Mouse (Mus musculus): ENCODE data around the gene Themis2. TPM values are rescaled to one million over a fixed set of nuclear protein-coding genes. Genes with fewer than 3 reads are reported as not detected.

Themis2 gene
- polyA plus RNA-seq (2015; fragmentation: Nextera tagmentation; extraction: Ambion mirVana) = 1.3 and 1.5 TPM in 2 replicates

DNA sequence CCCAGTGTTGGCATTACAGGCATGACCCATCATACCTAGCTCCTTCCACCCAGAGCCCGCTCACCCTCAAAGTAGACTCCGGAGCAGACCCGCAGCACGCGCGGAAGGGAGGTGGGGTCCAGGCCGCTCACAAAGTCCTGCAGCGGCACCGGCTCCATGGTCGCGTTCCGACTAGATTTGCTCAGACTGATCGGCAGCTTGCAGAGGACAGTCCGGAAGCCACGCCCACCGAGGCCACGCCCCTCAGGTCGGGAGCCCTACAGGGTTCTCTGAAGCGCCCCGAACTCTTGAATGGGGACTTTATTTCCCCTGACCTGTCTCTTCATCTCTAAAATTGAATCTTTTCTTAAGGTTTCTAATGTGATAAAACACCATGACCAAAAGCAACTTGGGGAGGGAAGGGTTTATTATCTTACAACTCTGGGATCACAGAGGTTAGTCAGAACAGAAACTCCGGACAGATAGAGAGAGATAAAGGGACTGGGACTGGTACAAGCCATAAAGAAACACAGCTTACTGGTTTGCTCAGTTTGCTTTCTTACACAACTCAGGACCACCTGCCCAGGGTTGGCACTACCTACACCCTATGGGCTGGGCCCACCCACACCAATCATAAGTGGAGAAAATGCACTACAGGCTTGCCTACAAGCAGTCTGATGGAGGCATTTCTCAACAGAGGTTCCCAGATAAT is at the start of gene Themis2:
TSS of gene Themis2 (minus strand) at position 192 of the 691 bp plus-strand sequence.
- peak within 1 kb of the TSS; percentile 69 for H3K4me2 ChIP-seq (ENCODE audit: low read depth, low read length)
- no peaks in the 10 kb centered on the region for H3K36me3 ChIP-seq (ENCODE audit: control insufficient read depth, insufficient read depth, low read length)
- peak within 1 kb of the TSS; percentile 45 for H3K4me3 ChIP-seq (ENCODE audit: low read length)
- H3K27ac ChIP-seq (ENCODE audit: low read length) = no peak within 1 kb of the TSS
- peaks cover 8% of the 10 kb centered on the region for H3K27me3 ChIP-seq (ENCODE audit: control insufficient read depth, insufficient read depth, low read depth, low read length)
- peaks cover 6% of the 10 kb centered on the region; the same call in 1 of the 2 replicates for H3K4me1 ChIP-seq (replicated peaks; ENCODE audit: control insufficient read depth, insufficient read depth, low read length)
- H3K9me3 ChIP-seq (ENCODE audit: control insufficient read depth, low read length) = no peaks in the 10 kb centered on the region
- peak within 1 kb of the TSS; percentile 62 for H3K9ac ChIP-seq (ENCODE audit: low read length)
- peak; percentile 71 for ATAC-seq (ENCODE audit: low read depth)
- WGBS = 2% methylated on average over 21 of the region's 21 CpGs

DNA sequence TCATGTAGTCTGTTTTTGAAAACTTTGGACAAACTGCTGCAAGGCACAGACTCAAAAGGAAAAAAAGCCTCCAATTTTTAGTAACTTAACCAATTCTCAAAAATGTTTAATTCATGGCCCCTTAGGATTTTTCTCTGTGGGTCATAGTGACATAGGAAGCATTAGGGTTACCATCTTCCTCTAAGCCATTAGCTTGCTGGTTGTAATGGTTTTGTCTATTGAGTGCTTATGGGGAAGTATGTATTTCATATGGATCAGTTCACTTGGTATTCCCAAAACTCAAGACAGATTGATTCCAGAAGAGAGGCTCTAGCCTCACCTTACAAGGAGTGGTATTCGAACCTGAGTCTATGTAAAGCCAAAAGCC is 47.5 kb upstream of the Themis2 start:
- ATAC-seq (ENCODE audit: low read depth) = no peak
- Histone ChIP-seq H3K27ac (ENCODE audit: low read length) (peak overlapping the region; percentile 51; the same call in 1 of the 2 replicates), H3K4me1 (replicated peaks; ENCODE audit: control insufficient read depth, insufficient read depth, low read length) (peaks cover 9% of the 10 kb centered on the region), H3K27me3 (ENCODE audit: control insufficient read depth, insufficient read depth, low read depth, low read length) (no peaks in the 10 kb centered on the region), H3K4me2 (ENCODE audit: low read depth, low read length) (peak overlapping the region; percentile 73), H3K36me3 (ENCODE audit: control insufficient read depth, insufficient read depth, low read length) (peaks cover 12% of the 10 kb centered on the region), H3K9ac (ENCODE audit: low read length) (peak overlapping the region; percentile 85), H3K4me3 (ENCODE audit: low read length) (peak overlapping the region; percentile 90), H3K9me3 (ENCODE audit: control insufficient read depth, low read length) (no peaks in the 10 kb centered on the region)
- 77% methylated on average over 1 of the region's 1 CpGs for WGBS

DNA sequence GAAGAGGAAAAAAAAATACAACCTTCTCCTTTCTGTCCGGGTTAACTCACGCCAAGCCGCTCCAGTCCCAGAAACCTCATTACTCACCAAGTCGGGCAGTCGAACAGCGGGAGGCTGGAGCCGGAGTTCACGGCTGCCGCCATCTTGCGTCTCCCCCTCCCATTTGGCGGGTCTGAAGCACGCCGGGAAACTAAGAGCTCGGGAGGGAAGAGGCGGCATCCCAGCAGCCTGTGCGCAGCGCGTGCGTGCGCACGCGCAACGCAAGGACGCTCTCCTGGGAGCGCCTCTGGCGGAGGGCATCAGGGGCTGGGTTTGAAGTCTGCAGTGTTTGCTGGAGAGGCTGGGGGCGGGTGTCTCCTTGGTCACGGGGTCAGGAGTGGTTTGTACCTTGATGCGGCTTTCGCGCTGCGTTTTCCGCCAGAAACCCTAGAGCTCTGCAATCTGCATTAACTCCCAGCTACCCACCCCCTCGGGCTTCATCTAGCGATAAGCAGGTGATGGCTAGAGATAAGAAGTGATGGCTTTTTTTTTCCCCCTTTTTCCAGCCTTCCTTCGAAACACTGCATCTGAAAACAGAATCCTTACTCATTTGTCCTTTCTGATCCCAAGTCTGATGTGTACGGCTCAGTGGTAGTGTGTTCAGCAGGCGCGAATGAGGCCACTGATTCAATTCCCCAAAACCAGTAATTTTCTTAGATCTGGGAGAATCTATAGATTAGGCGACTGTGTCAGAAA is 47.0 kb upstream of the Themis2 start, which contains the start of gene Ppp1r8:
TSS of gene Ppp1r8 (minus strand) at position 200 of the 735 bp plus-strand sequence.
- WGBS = under 1% methylated on average over 40 of the region's 40 CpGs
- peaks cover 15% of the 10 kb centered on the region for H3K36me3 ChIP-seq (ENCODE audit: control insufficient read depth, insufficient read depth, low read length)
- peaks cover 9% of the 10 kb centered on the region for H3K4me1 ChIP-seq (replicated peaks; ENCODE audit: control insufficient read depth, insufficient read depth, low read length)
- no peaks in the 10 kb centered on the region for H3K9me3 ChIP-seq (ENCODE audit: control insufficient read depth, low read length)
- H3K27ac ChIP-seq (ENCODE audit: low read length) = peak within 1 kb of the TSS; percentile 51
- peak; percentile 99 for ATAC-seq (ENCODE audit: low read depth)
- H3K27me3 ChIP-seq (ENCODE audit: control insufficient read depth, insufficient read depth, low read depth, low read length) = no peaks in the 10 kb centered on the region
- peak within 1 kb of the TSS; percentile 90 for H3K4me3 ChIP-seq (ENCODE audit: low read length)
- peak within 1 kb of the TSS; percentile 85 for H3K9ac ChIP-seq (ENCODE audit: low read length)
- H3K4me2 ChIP-seq (ENCODE audit: low read depth, low read length) = peak within 1 kb of the TSS; percentile 73

DNA sequence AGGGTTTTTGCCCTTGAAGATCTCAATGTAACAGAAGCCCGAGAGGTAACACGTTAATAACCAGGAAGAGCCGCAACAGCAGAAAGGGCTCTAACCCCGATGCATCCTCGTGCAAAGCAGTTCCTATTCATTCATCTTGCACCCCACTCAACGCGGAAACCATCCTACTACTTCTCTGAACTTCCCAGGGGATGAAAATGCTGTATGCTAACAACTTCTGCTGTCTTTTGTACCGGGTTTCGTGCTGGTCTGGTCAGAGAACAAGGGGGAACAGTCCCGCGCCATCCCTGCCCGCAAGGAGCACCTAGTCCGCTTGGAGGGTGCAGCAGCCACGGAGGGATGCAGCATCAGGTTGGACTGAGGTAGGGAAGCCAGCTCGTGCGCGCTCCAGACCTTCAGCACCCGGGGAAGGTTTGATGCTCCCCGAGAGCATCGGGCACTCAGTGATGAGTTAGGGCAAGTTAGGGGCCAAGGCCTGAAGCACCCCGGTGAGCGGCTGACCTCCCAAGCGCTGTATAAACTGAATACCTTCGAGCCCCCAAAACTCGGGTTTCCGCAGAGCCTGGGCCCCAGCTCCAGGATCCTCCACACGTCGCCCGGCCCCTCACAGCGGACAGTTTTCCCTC is 46.2 kb upstream of the Themis2 start:
- Histone ChIP-seq H3K36me3 (ENCODE audit: control insufficient read depth, insufficient read depth, low read length) (peaks cover 21% of the 10 kb centered on the region), H3K4me3 (ENCODE audit: low read length) (peak overlapping the region; percentile 90), H3K9ac (ENCODE audit: low read length) (peak overlapping the region; percentile 85), H3K4me2 (ENCODE audit: low read depth, low read length) (peak overlapping the region; percentile 73), H3K9me3 (ENCODE audit: control insufficient read depth, low read length) (no peaks in the 10 kb centered on the region), H3K4me1 (replicated peaks; ENCODE audit: control insufficient read depth, insufficient read depth, low read length) (peaks cover 9% of the 10 kb centered on the region), H3K27ac (ENCODE audit: low read length) (peak overlapping the region; percentile 48), H3K27me3 (ENCODE audit: control insufficient read depth, insufficient read depth, low read depth, low read length) (no peaks in the 10 kb centered on the region)
- WGBS = under 1% methylated on average over 30 of the region's 30 CpGs
- ATAC-seq (ENCODE audit: low read depth) = peak; percentile 27; the same call in 1 of the 2 replicates

DNA sequence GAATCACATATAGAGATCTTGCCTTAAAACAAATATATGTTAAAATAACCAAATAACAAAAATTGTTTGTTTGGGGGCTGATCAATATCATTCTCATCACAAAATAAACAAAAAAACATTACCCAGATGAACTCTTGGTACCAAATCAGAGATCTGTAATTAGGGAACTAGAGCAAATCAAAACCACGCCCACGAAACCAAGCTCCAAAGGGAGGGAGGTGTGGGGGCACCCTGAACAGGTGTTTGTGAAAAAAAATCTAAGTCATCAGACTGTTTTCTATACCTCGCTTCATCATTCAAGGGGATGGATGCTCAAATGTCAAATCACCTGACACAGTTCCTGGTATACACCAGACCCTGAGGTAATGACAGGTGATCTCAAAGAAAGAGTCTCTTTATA is 45.3 kb upstream of the Themis2 start:
- no peak for ATAC-seq (ENCODE audit: low read depth)
- Histone ChIP-seq H3K27ac (ENCODE audit: low read length) (no peak overlapping the region), H3K9me3 (ENCODE audit: control insufficient read depth, low read length) (no peaks in the 10 kb centered on the region), H3K36me3 (ENCODE audit: control insufficient read depth, insufficient read depth, low read length) (peaks cover 27% of the 10 kb centered on the region), H3K4me1 (replicated peaks; ENCODE audit: control insufficient read depth, insufficient read depth, low read length) (peaks cover 9% of the 10 kb centered on the region), H3K4me3 (ENCODE audit: low read length) (peak overlapping the region; percentile 90), H3K27me3 (ENCODE audit: control insufficient read depth, insufficient read depth, low read depth, low read length) (no peaks in the 10 kb centered on the region), H3K9ac (ENCODE audit: low read length) (peak overlapping the region; percentile 85), H3K4me2 (ENCODE audit: low read depth, low read length) (peak overlapping the region; percentile 73)
- 75% methylated on average over 3 of the region's 3 CpGs for WGBS

DNA sequence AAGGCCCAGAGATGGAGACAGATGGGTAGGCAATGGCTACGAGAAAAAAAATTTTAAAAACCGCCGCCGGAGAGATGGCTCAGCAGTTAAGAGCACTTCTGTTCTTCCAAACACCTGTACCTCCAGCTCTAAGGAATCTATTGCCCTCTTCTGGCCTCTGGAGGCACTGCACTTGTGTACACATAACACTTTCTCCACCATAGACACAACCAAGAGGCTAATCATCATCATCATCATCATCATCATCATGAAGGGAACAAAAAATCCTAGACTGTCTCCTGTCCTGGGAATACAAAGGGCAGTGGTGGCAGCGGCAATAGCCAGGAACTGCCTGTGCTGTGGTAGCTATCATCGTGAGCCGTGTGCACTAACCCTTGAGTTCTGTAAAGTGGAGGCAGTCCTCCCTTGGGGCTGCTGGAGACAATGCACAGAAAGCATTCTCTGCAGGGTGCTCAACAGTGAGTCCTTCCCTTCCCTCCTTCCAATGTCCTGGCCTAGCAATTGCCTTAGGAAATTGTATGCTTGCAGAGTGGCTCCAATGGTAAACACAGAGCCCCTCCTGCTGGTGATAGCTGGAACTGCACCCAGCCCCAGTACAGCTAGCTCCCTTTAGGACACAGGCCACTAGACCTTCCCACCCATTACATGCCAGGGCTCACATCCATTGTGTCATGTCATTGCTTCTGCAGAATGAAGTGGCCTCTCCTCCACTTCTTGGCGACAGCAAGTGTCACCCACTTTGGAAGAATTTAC is 27.6 kb upstream of the Themis2 start:
- Histone ChIP-seq H3K4me1 (replicated peaks; ENCODE audit: control insufficient read depth, insufficient read depth, low read length) (no peaks in the 10 kb centered on the region), H3K9ac (ENCODE audit: low read length) (no peak overlapping the region), H3K36me3 (ENCODE audit: control insufficient read depth, insufficient read depth, low read length) (peaks cover 35% of the 10 kb centered on the region), H3K9me3 (ENCODE audit: control insufficient read depth, low read length) (no peaks in the 10 kb centered on the region), H3K27ac (ENCODE audit: low read length) (no peak overlapping the region), H3K4me3 (ENCODE audit: low read length) (no peak overlapping the region), H3K4me2 (ENCODE audit: low read depth, low read length) (no peak overlapping the region), H3K27me3 (ENCODE audit: control insufficient read depth, insufficient read depth, low read depth, low read length) (no peaks in the 10 kb centered on the region)
- WGBS = 52% methylated on average over 8 of the region's 8 CpGs
- peak; percentile 56 for ATAC-seq (ENCODE audit: low read depth)

DNA sequence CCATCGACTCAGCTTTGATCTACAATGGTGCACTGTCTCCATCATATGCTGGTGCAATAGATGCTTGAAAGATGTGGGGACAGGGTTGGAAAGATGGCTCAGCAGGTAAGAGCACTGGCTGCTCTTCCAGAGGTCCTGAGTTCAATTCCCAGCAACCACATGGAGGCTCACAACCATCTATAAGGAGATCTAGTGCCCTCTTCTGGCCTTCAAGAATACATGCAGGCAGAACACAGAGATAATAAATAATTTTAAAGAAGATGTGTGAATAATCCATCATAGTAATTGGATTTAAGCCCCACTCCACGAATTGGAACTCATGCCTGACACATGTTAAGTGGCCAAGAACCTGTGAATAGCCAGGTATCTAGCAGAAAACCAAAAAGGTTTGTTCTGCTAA is 22.3 kb upstream of the Themis2 start:
- 53% methylated on average over 2 of the region's 2 CpGs for WGBS
- Histone ChIP-seq H3K9ac (ENCODE audit: low read length) (no peak overlapping the region), H3K4me2 (ENCODE audit: low read depth, low read length) (no peak overlapping the region), H3K4me3 (ENCODE audit: low read length) (no peak overlapping the region), H3K4me1 (replicated peaks; ENCODE audit: control insufficient read depth, insufficient read depth, low read length) (no peaks in the 10 kb centered on the region), H3K36me3 (ENCODE audit: control insufficient read depth, insufficient read depth, low read length) (no peaks in the 10 kb centered on the region), H3K27ac (ENCODE audit: low read length) (no peak overlapping the region), H3K9me3 (ENCODE audit: control insufficient read depth, low read length) (no peaks in the 10 kb centered on the region), H3K27me3 (ENCODE audit: control insufficient read depth, insufficient read depth, low read depth, low read length) (no peaks in the 10 kb centered on the region)
- ATAC-seq (ENCODE audit: low read depth) = no peak

DNA sequence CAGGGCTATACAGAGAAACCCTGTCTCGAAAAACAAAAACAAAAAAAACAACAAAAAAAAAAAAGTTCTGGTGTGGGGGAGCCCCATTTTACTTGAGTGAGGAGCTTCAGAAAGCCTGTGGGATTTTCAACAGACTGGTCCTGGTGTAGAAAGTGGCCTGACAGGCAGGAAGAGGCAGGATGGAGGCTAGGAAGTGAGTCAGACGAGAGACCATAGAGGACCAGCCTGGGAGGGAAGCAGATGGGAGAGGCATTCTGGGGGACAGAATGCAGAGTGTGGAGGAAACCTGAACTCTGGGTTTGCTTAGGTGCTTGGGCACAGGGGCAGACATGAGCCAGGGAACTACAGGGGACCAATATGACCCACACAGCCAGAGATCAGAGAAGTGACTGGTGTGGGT is 20.7 kb upstream of the Themis2 start:
- H3K27me3 ChIP-seq (ENCODE audit: control insufficient read depth, insufficient read depth, low read depth, low read length) = no peaks in the 10 kb centered on the region
- H3K9me3 ChIP-seq (ENCODE audit: control insufficient read depth, low read length) = no peaks in the 10 kb centered on the region
- no peaks in the 10 kb centered on the region for H3K4me1 ChIP-seq (replicated peaks; ENCODE audit: control insufficient read depth, insufficient read depth, low read length)
- H3K4me3 ChIP-seq (ENCODE audit: low read length) = no peak overlapping the region
- H3K27ac ChIP-seq (ENCODE audit: low read length) = no peak overlapping the region
- H3K4me2 ChIP-seq (ENCODE audit: low read depth, low read length) = no peak overlapping the region
- 43% methylated on average over 2 of the region's 2 CpGs for whole genome bisulfite sequencing
- H3K36me3 ChIP-seq (ENCODE audit: control insufficient read depth, insufficient read depth, low read length) = no peaks in the 10 kb centered on the region
- no peak overlapping the region for H3K9ac ChIP-seq (ENCODE audit: low read length)
- ATAC-seq (ENCODE audit: low read depth) = no peak

All from lung, embryonic 16.5 days (tissue).